Mouse (Mus musculus) cerebellum, adult 9-11 months (tissue): Measurements from ENCODE around the gene Ctxn1.

ENCODE experiments used
- DNase-seq: peaks from one replicate; pipeline ENCODE4 v3.0.0; 2022

Gene Ctxn1

DNA sequence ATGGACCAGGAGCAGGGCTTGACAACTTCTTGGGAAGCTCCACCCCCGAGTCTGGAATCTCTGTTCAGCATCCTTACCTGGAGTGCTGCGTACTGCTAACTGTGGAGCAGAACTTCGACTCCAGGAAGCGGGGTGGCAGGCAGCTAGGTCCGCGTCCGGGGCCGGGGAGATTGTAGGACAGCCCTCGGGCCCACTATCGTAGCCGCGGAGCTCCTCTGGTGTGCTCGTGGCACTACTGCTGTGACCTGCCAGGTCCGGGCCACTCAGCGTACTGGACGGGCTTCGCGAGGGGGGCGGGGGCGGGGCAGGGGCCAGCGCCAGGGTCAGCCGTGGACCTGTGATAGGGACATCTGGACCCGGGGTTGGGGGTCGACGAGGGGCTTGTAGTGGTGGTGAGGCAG is 46.3 kb downstream of the Ctxn1 start:
- no peak for DNase-seq

DNA sequence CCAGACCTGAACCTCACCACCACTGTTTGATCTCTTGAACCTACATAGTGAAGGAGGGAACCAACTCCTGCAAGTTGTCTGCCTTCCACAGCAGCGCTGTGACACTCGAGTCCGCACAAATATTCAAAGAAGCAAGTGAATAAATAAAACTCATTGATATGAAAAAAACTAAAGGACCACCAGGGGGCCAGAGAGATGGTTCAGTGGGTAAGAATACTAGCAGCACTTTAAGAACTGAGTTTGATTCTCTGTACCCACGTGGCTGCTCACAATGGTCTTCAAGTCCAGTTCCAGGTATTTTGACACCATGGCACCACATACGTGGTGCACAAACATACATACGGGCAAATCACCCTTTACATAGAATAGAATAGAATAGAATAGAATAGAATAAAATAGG is 48.0 kb downstream of the Ctxn1 start:
- DNase-seq = no peak
